Mouse (Mus musculus): ENCODE data around the gene Acsl3.

GRCm38 (mm10) chr1:78702964-78703285 is 45.3 kb downstream of the Acsl3 start:
- TF ChIP-seq EP300 (IDR thresholded peaks at IDR 0.05; ENCODE audit: low read depth) (no peak), CTCF (IDR thresholded peaks at IDR 0.05; ENCODE audit: low read depth) (no peak)
